Mouse (Mus musculus) midbrain, embryonic 11.5 days (tissue): Measurements from ENCODE around the gene Ubl7. TPM values are rescaled to one million over a fixed set of nuclear protein-coding genes. Genes with fewer than 3 reads are reported as not detected.
A peak's percentile ranks its signal among the peaks of the same experiment; 100 is the strongest.

Experiments
- ATAC-seq: fragments of 200-750 bp; cut with Nextera tagmentation; 2 replicates; pipeline ENCODE4 v1.8.0; 2017; ENCODE audit warnings: moderate TSS enrichment, moderate library complexity; ENCODE audit not compliant: low FRiP score
- DNase-seq: peaks from one replicate; pipeline ENCODE4 v3.0.0; 2015; ENCODE audit warnings: low spot score; ENCODE audit errors: missing footprints
- H3K27ac ChIP-seq: fragments of 300-500 bp; sonication (generic); 2 replicates; pipeline ENCODE4 v1.5.1; 2014; ENCODE audit warnings: low read depth, low read length
- H3K27me3 ChIP-seq: fragments of 300-500 bp; sonication (generic); 2 replicates; pipeline ENCODE4 v1.6.1; 2014; ENCODE audit warnings: mild to moderate bottlenecking, low read length, moderate library complexity, mixed read lengths; ENCODE audit not compliant: control insufficient read depth, insufficient read depth
- H3K36me3 ChIP-seq: fragments of 300-500 bp; sonication (generic); 2 replicates; pipeline ENCODE4 v1.6.1; 2014; ENCODE audit warnings: mild to moderate bottlenecking, low read length, moderate library complexity, mixed read lengths; ENCODE audit not compliant: control insufficient read depth, insufficient read depth
- H3K4me1 ChIP-seq: fragments of 300-500 bp; sonication (generic); 2 replicates; pipeline ENCODE4 v1.6.1; 2014; ENCODE audit warnings: low read length; ENCODE audit not compliant: control insufficient read depth, insufficient read depth
- H3K4me2 ChIP-seq: fragments of 300-500 bp; sonication (generic); 2 replicates; pipeline ENCODE4 v1.6.1; 2014; ENCODE audit warnings: mild to moderate bottlenecking, moderate library complexity
- H3K4me3 ChIP-seq: fragments of 300-500 bp; sonication (generic); 2 replicates; pipeline ENCODE4 v1.5.1; 2014; ENCODE audit warnings: low read depth, low read length
- H3K9ac ChIP-seq: fragments of 300-500 bp; sonication (generic); 2 replicates; pipeline ENCODE4 v1.6.1; 2014; ENCODE audit warnings: low read length
- H3K9me3 ChIP-seq: fragments of 300-500 bp; sonication (generic); 2 replicates; pipeline ENCODE4 v1.6.1; 2016; ENCODE audit warnings: low read length; ENCODE audit not compliant: control insufficient read depth
- WGBS: fragments of 180-500 bp; shearing (Covaris S2); extraction: QIAGEN DNeasy Blood & Tissue Kit; methylation state at CpG from one replicate; pipeline ENCODE4 v1.1.7; 2014; 5-methylcytosine and 5-hydroxymethylcytosine counted together
- polyA plus RNA-seq: library from polyadenylated mRNA; unstranded; fragments of >200 nt; fragmentation: Nextera tagmentation; extraction: Ambion mirVana; gene quantifications from 2 replicates; pipeline ENCODE4 v1.2.1, GENCODE M21; 2014

Ubl7 gene
- polyA plus RNA-seq, 1 experiment from 2014 or later, result 111 TPM

DNA sequence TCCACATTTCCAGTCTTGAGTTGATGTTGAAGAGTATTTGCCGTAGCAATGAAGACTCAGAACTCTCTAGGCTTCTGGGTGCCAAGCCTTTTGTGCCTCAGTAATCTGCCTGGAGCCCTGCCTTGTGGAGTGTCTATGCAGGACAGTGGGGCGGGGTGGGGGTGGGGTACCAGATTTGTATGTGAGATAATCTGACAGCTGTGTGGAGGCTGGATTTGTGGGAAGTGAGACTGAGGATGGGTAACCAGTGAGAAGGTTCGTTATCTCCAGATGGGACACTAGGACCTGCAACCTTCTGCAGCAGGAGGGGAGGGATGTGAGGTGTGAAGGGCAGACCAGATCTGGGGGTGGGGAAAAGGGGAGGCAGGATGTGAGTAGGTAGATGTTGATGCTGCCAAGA, 21.5 kb downstream of the Ubl7 start:
- Histone ChIP-seq H3K4me3 (no peak overlapping the region), H3K4me1 (no peaks in the 10 kb centered on the region), H3K27ac (no peak overlapping the region), H3K9ac (no peak overlapping the region), H3K4me2 (no peak overlapping the region), H3K27me3 (no peaks in the 10 kb centered on the region), H3K36me3 (peaks cover 2% of the 10 kb centered on the region; the same call in 1 of the 2 replicates), H3K9me3 (no peaks in the 10 kb centered on the region)
- ATAC-seq, result no peak
- WGBS, result 71% methylated on average over 3 of the region's 3 CpGs
- DNase-seq, result no peak

DNA sequence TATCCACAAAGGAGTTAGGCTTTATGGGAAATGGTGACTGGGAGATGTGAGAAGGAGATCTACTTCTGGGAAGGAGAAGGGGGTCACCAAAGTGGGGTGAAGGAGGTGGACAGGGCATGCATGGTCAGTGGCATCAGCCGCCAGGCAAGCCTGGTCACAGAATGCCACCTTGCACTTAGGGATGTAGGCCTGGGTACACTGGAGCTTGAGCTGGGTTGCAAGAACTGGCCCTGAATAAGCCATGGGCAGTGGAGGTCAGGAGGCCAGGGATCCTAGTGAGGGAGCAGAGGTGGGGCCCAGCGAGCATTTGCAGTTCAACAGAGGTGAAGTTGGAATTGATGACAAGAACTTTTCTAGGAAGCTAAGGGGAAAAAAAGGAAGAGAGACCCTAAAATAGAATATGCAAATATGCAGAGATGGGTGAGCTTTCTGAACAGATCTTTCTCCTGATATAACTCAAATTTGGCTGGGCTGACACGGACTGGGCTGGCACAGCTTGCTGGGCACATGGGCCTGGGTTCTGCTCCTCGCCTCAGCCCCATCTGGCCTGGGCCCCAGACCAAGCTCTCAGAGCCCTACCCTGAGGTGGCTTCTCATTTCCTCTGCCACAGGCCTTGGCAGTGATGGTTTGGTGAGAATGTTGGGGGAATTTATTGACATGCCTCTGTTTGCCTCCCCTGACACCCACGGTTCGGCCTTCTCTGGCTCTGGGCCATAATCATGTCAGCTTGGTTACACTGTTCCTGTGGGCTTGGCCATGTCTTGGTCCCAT, 22.2 kb downstream of the Ubl7 start:
- DNase-seq (no peak), ATAC-seq (no peak)
- no peaks in the 10 kb centered on the region for H3K36me3 ChIP-seq
- no peak overlapping the region for H3K27ac ChIP-seq
- H3K4me1 ChIP-seq, result no peaks in the 10 kb centered on the region
- H3K4me2 ChIP-seq, result no peak overlapping the region
- no peak overlapping the region for H3K9ac ChIP-seq
- no peaks in the 10 kb centered on the region; the same call in 1 of the 2 replicates for H3K27me3 ChIP-seq
- no peaks in the 10 kb centered on the region for H3K9me3 ChIP-seq
- WGBS, result 81% methylated on average over 6 of the region's 6 CpGs
- no peak overlapping the region for H3K4me3 ChIP-seq

DNA sequence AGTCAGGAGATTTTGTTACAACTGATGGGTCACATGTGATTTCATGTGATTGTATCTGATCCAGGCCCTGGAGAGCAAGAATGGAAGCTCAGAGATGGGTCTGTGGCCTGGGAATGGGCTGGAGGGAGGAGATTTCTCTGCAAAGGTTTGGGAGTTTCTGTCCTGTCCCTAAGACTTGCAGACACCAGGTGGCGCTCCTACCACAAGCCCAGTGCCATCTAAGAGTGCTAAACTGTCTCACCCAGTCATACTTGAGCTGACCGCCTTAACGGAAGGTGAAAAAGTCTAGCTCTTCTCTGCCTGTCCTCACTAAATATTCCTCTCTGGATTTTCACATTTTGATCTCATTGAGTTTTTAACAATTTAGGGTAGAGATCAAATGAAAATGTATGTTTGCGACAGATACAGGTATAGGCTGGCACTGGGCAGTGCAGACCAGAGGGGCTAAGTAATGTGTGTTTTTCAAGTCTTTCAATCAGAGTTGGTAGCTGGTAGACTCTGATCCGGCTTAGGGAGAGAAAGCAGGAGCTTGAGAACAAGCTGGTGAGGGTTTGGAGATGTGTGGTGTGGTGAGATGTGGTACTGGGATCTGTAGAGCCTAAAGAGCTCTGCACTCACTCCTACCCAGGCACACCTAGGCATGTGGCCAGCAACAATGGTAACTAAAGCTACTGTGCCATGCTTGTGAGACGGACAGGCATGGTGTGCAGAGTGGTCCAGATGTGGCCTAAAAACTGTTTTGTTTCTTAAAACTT, 25.1 kb downstream of the Ubl7 start:
- Histone ChIP-seq H3K36me3 (no peaks in the 10 kb centered on the region), H3K4me1 (peaks cover 9% of the 10 kb centered on the region), H3K4me3 (no peak overlapping the region), H3K9ac (no peak overlapping the region), H3K4me2 (no peak overlapping the region), H3K9me3 (no peaks in the 10 kb centered on the region), H3K27me3 (peaks cover 5% of the 10 kb centered on the region), H3K27ac (no peak overlapping the region)
- DNase-seq (peak; percentile 93), ATAC-seq (no peak)
- WGBS, result 30% methylated on average over 6 of the region's 6 CpGs

DNA sequence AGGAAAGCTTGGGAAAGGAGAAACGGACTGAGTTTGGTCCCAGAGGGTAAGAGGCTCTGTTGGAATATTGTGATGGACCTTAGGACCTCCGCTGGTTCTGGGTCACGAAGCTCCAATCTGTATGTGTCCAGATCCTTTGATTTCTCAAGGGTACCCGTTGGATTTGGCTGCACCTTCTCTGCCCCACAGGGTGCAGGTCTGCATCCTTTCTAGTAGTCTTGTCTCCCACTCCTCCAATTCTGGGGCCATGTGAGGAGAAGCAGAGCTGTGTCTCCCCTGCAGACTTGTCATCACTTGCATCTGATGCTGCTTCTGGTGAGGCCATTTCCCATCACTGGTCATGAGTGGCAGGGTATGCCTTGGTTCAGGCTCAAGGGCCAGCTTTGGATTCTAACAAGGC, 26.4 kb downstream of the Ubl7 start:
- WGBS, result 73% methylated on average over 4 of the region's 4 CpGs
- Histone ChIP-seq H3K4me3 (no peak overlapping the region), H3K9me3 (no peaks in the 10 kb centered on the region), H3K27ac (no peak overlapping the region), H3K27me3 (peaks cover 18% of the 10 kb centered on the region), H3K4me1 (peaks cover 16% of the 10 kb centered on the region), H3K9ac (no peak overlapping the region), H3K4me2 (no peak overlapping the region), H3K36me3 (no peaks in the 10 kb centered on the region)
- no peak for ATAC-seq
- peak; percentile 80 for DNase-seq

DNA sequence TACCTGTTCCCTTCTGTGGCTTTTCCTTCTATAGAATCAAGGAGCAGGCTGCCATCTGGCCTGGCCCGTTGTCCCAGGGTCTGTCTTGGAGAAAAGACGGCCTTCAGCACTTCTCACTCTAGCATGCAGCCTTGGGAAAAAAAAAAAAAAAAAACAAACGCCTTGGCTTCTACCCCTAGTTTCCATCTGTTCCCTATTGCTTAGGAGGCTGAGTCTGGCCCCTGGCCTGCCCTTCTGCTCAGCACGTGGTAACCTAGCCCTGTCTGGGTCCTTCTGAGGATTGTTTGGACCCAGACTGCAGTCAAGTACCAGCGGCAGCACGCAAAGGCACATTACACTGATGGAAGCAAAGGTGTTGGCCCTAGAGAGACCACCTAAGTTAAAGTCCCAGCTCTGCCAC, 26.9 kb downstream of the Ubl7 start:
- Histone ChIP-seq H3K27me3 (peaks cover 23% of the 10 kb centered on the region), H3K9me3 (no peaks in the 10 kb centered on the region), H3K4me3 (no peak overlapping the region), H3K4me1 (peaks cover 16% of the 10 kb centered on the region), H3K4me2 (no peak overlapping the region), H3K36me3 (no peaks in the 10 kb centered on the region), H3K27ac (no peak overlapping the region), H3K9ac (no peak overlapping the region)
- DNase-seq (no peak), ATAC-seq (no peak)
- WGBS, result 64% methylated on average over 6 of the region's 6 CpGs

DNA sequence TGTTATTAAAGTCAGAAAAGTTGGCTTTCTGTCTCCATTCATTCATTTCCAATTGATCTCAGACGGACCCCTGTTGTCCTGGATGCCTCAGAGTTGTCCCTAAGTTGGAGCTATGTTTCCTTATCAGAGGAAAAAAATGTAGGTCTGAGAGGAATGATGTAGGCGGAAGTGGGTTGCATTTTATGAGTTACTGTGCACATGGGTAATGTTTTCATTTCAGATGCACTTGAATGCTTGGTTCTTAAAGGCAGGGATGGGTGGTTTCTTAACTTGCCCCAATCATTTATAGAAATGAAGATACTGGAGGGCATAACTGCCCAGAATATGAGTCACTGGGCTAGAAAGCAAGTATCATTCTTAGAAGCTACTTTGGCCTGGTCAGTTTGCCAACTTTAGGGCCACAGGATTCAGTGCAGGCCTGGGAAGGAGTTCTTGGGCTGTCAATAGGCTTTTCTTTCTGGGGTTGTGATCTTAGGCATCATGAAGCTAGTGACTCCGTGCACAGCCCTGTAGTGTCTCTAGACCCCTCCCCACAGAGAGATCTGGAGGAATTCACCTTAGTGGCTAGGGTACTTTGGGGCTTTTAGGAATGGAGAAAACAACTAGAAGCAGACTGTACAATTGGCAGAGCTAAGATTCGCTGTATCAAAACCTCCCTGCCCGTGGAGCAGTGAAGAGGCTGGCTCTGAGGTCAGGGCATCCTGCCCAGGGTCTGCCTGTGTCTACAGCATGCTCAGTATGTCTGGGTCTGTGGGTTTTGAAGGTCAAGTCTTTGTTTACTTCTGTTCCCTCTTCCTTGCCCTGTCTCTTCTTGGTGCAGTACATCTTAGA, 27.7 kb downstream of the Ubl7 start:
- WGBS, result 70% methylated on average over 5 of the region's 5 CpGs
- H3K4me2 ChIP-seq, result no peak overlapping the region
- no peak for ATAC-seq

DNA sequence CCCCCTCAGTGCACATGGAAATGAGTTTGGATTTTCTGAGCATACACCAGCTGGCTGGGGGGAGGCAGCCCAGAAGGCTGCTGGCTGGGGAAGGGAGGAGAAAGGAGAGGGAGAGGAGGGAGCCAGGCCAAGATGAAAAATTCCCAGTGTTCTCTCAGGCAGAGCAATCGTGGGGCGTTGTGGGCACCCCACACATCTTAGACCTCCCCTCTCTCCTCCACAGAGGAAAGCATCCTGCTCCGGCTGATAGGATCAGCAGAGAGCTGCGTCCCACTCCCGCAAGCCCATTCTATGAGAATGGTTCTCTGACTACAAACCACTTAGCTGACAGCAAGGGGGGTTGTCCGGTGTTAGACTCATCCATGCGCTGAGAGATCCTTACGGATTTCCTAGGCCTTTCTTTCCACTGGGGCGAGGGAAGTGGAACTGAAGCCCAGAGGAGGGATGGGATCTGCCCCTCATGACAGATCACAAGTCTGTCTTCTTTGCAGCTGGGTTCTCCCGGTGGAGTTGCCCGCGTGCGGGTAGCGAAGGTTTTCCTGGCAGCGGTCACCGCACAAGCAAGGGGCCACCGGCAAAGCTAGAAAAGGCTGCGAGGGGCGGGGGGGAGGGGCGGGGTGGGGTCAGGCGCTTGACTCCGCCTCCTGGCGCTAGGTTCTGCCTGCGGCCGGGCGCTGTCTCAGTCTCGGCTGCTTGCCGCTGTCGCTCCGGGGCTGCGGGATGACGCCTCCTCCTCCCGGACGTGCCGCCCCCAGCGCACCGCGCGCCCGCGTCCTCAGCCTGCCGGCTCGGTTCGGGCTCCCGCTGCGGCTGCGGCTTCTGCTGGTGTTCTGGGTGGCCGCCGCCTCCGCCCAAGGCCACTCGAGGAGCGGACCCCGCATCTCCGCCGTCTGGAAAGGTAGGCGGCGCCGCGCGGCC, 28.9 kb downstream of the Ubl7 start, which contains the start of gene Sema7a:
Gene Sema7a, plus strand, starts transcription at position 682 of the 918 bp plus-strand sequence.
- peaks cover 25% of the 10 kb centered on the region for H3K27me3 ChIP-seq
- peaks cover 16% of the 10 kb centered on the region for H3K4me1 ChIP-seq
- DNase-seq, result peak; percentile 97
- H3K27ac ChIP-seq, result peak within 1 kb of the TSS; percentile 47
- H3K4me2 ChIP-seq, result peak within 1 kb of the TSS; percentile 65
- under 1% methylated on average over 55 of the region's 60 CpGs for WGBS
- peak within 1 kb of the TSS; percentile 76 for H3K4me3 ChIP-seq
- no peaks in the 10 kb centered on the region for H3K9me3 ChIP-seq
- ATAC-seq, result peak; percentile 86
- no peaks in the 10 kb centered on the region for H3K36me3 ChIP-seq
- H3K9ac ChIP-seq, result peak within 1 kb of the TSS; percentile 77

More for the DNA sequence above, 27.7 kb downstream of the Ubl7 start:
- peaks cover 16% of the 10 kb centered on the region for H3K4me1 ChIP-seq
- H3K27ac ChIP-seq, result no peak overlapping the region
- peaks cover 25% of the 10 kb centered on the region for H3K27me3 ChIP-seq
- no peak overlapping the region for H3K9ac ChIP-seq
- no peak for DNase-seq
- no peaks in the 10 kb centered on the region for H3K36me3 ChIP-seq
- no peak overlapping the region for H3K4me3 ChIP-seq
- H3K9me3 ChIP-seq, result no peaks in the 10 kb centered on the region

DNA sequence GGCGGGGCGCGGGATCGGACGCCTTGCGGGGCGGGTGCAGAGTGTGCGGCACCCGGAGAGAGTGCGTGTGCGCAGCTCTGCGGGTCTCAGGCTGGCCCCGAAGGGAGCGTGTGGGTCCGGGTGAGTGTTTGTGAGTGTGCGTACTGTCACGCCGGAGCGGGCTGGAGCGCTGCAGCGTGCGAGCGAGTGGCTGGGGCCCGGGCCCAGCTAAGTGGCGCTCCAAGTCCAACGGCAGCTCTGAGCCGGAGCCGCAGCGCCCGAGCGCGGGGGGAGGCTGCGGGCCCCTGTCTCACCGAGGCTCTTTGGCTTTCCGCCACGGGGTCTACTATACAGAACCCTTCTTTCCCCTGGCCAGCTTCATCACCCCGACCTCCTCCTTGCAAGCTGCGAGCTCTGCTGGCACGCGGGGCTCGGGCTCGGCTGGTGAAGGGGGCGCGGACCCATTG, 29.6 kb downstream of the Ubl7 start:
- Histone ChIP-seq H3K4me3 (peak overlapping the region; percentile 76), H3K36me3 (no peaks in the 10 kb centered on the region), H3K27ac (peak overlapping the region; percentile 47), H3K4me2 (peak overlapping the region; percentile 65), H3K27me3 (peaks cover 25% of the 10 kb centered on the region), H3K4me1 (peaks cover 19% of the 10 kb centered on the region), H3K9ac (peak overlapping the region; percentile 77), H3K9me3 (no peaks in the 10 kb centered on the region)
- DNase-seq, result peak; percentile 97
- under 1% methylated on average over 44 of the region's 44 CpGs for WGBS
- peak; percentile 72 for ATAC-seq
